Mouse (Mus musculus) neural tube, embryonic 10.5 days (tissue): ENCODE results near the gene Zbtb46.
"Not testable (repeated sequence)": the region's sequence is repeated elsewhere in the genome, so short reads cannot be mapped to it uniquely, and the experiment has no call there.

ENCODE experiments used
- DNase-seq: peaks from one replicate; pipeline ENCODE4 v3.0.0-alpha.2; 2017; ENCODE audit warnings: low spot score; ENCODE audit errors: extremely low spot score

The Zbtb46 gene

GRCm38 (mm10) chr2:181459153-181459672, at the start of gene Zbtb46:
Gene Zbtb46 (minus strand): TSS chr2:181459426.
- DNase-seq, result peak; percentile 90

GRCm38 (mm10) chr2:181498644-181499043, 39.4 kb upstream of the Zbtb46 start:
- no peak for DNase-seq

GRCm38 (mm10) chr2:181497548-181497875, 38.3 kb upstream of the Zbtb46 start:
- DNase-seq, result no peak

- peak; percentile 91 for DNase-seq
Measured at GRCm38 (mm10) chr2:181496831-181497547, 37.8 kb upstream of the Zbtb46 start, which contains the start of gene Tpd52l2. Gene Tpd52l2 (plus strand): TSS chr2:181497142.

GRCm38 (mm10) chr2:181496281-181496680, 37.1 kb upstream of the Zbtb46 start:
- DNase-seq, result peak; percentile 63

GRCm38 (mm10) chr2:181495845-181496244, 36.6 kb upstream of the Zbtb46 start:
- DNase-seq, result not testable (repeated sequence)

DNA sequence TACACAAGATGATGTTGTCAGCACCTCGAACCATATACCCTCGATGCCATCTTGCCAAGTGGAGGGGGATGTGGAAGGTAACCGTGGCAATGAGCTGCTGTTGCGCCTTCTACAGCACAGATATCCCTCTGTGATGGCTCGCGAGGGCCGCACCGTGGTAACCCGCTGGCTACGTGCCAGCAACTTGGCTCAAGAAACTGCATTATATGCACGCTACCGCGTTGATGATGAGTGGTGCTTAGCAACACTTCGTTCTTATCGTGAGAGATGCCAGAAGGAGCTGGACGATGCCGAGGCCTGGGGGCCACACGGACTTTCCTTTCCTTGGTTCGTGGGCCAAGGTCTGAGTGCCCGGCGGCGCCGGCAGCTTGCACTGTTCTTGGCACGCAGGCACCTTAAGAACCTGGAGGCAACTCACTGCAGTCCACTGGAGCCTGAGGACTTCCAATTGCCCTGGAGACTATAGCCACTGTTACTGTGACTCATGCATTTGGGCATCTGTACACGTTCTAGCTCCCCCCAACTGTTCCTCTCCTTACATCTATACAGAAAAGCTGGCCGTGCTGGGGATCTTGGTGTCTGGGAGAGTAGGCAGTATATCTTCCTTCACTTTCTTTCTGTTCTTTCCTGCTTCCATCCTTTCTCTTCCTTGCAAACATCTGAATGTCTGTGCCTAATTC, 35.2 kb upstream of the Zbtb46 start:
- no peak for DNase-seq

DNA sequence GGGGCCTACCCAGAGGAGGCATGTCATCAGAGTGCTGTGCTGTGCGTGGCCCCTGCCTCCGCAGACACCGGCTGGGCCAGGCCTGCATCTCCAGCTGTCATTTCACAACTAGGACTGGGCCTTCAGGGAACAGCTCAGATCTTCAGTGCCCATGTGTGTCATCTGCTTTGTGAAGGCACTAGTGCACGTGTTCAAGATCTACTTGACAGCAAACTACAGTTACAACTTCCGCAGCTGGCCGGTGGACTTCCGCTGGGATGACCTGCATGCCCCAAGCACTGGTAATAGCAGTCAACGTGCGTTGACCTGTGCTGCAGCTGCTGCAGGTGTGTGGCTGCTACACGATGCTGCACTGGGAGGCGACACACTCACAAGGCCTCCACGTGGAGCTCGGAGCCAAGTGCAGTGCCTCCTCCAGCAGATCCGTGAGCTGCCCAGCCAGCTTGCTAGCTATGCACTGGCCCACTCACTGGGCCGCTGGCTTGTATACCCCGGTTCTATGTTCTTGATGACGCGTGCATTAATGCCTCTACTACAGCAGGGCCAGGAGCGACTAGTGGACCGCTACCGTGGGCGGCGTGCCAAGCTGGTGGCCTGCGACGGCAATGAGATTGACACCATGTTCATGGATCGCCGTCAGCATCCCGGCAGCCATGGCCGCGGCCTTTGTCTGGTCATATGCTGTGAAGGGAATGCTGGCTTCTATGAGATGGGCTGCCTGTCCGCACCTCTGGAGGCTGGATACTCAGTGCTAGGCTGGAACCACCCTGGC, 34.1 kb upstream of the Zbtb46 start, which contains the start of gene Abhd16b:
Gene Abhd16b (plus strand): TSS at position 51 of the 772 bp plus-strand sequence.
- no peak for DNase-seq

- no peak for DNase-seq
Measured at GRCm38 (mm10) chr2:181492206-181492605, 33.0 kb upstream of the Zbtb46 start.

- DNase-seq, result peak; percentile 23
Measured at GRCm38 (mm10) chr2:181491432-181492205, 32.4 kb upstream of the Zbtb46 start.

DNA sequence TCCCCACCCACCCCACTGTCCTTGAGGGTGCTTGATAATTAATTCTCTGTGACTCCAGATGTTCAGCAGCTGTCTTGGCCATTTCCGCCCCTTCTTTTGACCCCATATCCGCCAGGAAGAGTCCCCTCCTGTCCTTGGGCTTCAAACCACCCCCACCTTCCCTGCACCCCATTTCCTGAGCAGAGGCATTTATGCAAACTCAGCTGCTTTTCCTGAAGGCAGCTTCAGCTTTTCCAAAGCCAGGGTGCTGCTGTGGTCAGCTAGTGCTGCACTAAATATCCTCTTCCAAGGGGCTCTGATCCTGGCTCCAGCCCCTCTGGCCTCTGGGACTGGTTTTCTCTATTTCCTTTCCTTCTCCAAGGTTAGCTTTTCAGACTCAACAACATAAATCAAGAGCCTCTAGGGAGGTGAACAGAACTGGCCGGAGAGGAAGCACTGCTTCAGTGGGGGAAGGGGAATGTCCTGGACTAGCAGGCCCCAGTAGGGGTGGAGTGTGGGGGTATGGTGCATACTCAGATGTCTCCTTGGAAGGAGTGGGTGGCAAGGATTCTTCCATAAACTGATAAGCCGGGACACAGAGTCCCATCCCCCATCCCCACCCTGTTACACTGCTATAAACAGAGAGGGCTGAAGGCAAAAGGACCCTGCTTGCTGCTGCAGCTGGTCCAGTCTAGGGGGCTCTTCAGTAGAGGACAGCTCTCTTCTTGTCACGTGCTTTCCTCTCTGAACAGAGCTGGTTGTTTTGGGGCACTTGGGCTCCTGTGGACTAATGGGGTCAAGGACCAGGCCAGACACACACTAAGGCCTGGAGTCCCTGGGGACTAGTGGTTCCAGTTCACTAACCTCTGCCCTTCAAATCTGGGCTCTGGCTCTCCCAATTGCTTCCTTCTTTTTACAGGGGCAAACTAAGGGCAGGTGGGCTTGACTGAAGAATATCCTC, 28.4 kb upstream of the Zbtb46 start:
- peak; percentile 70 for DNase-seq

DNA sequence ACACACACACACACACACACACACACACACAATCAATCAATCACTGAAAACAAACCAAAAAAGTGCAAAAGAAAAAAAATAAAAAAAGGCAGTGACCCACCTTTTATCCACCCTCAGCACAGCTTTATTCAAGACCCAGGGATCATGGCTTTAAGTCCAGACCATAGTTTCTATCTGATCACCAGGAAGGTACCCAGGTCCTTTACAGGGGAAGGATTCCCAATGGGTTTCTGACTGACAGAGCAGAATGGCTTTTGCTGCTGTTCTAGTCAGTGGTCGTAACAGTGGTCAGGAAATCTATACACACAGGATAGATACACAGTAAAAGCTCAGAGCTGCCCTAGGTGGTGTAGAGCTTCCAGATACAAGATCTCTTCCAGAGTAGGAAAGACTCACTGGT, 26.5 kb upstream of the Zbtb46 start:
- no peak for DNase-seq

GRCm38 (mm10) chr2:181484456-181485233, 25.4 kb upstream of the Zbtb46 start:
- DNase-seq, result no peak

GRCm38 (mm10) chr2:181483562-181484318, 24.5 kb upstream of the Zbtb46 start:
- no peak for DNase-seq

GRCm38 (mm10) chr2:181483120-181483519, 23.9 kb upstream of the Zbtb46 start:
- no peak for DNase-seq

DNA sequence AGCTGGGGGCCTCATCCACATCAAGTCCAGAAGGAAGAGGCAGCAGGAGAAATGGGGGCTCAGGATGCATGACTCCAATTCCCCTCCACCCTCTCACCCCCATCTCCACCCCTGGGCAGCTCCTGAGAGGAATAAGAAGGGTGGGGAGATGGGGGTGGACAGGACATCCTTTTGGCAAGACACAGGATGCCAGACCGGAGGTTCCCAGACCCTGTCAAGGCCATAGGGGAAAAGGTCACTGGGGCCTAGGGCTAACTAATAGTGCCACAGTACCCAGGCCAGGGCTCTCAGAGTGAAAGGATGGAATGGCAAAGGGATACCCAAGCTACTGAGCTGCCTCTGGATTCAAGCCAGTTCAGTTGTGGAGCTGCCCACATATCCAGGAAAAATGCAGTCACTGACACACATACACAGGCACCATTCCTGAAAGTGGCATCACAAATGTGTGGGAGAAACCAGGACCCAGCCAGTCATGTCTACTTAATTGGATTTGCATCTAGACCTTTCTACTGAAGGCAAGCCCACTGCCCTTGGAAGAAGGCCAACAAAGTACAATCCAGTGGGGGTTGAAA, 13.1 kb upstream of the Zbtb46 start:
- no peak for DNase-seq

DNA sequence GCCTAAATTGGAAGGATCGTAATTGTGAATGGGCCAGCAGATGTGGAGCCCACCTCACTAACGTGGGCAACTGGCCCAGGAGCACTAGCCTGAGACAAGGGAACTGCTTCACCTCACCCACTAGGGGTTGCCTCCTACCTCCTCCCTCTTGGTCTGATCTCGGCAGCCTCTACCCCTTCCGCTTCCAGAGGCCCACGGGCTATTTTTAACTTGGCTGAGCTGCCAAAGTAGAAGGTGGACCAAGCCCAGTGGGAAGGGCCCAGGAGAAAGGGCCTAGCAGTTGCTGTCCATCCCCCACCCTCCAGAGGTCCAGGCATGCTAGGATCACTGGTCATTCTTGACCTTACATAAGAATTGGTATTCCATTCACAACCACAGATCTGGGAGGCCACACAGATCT, 12.0 kb upstream of the Zbtb46 start:
- no peak for DNase-seq

DNA sequence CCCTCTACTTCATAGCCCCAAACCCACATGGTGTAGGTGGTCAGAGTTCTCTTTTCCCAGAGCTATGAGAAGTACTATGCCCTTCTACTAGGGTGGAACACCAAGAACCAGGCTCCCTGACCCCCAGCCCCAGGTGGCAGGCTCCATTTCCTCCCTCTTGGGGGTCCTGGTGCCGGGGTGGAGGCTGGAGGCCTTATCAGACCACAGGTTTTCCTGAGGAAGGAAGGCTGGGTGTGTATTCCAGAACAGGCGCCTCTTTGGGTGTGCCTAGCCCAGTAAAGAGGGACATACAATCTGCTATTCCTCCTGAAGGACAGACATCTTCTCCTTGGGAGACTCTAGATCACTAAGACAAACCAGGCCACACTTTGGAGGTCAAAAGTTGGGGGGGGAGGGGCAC, 11.1 kb upstream of the Zbtb46 start:
- DNase-seq, result no peak
